Mouse (Mus musculus) thymus, adult 2 months (tissue): ENCODE data around the gene Abcb6. TPM values are rescaled to one million over a fixed set of nuclear protein-coding genes. Genes with fewer than 3 reads are reported as not detected.

Experiments used
- DNase-seq: peaks from one replicate; pipeline ENCODE4 v3.0.0; 2021
- H3K27ac ChIP-seq: fragments of 200-500 bp; 2 replicates; pipeline ENCODE4 v1.5.1; 2012; ENCODE audit warnings: low read length, control low read depth; ENCODE audit not compliant: control insufficient read depth, insufficient read depth
- H3K27me3 ChIP-seq: fragments of 200-500 bp; 2 replicates; pipeline ENCODE4 v1.6.1; 2012; ENCODE audit warnings: mild to moderate bottlenecking, low read length, moderate library complexity, mixed read lengths; ENCODE audit not compliant: control insufficient read depth, insufficient read depth
- H3K36me3 ChIP-seq: fragments of 200-500 bp; 2 replicates; pipeline ENCODE4 v1.6.1; 2012; ENCODE audit warnings: mild to moderate bottlenecking, low read length, moderate library complexity; ENCODE audit not compliant: control insufficient read depth, insufficient read depth
- H3K4me1 ChIP-seq: fragments of 200-500 bp; replicated peaks from 2 replicates; pipeline ENCODE4 v1.6.1; 2012; ENCODE audit warnings: low read length; ENCODE audit not compliant: control insufficient read depth, insufficient read depth
- H3K4me3 ChIP-seq: fragments of 200-500 bp; 2 replicates; pipeline ENCODE4 v1.5.1; 2012; ENCODE audit warnings: mild to moderate bottlenecking, low read length, control low read depth, moderate library complexity; ENCODE audit not compliant: control insufficient read depth, insufficient read depth
- CTCF ChIP-seq: fragments of 200-500 bp; IDR thresholded peaks from 2 replicates; pipeline ENCODE4 v1.5.1; 2012; ENCODE audit warnings: mild to moderate bottlenecking, control low read depth, low read length, moderate library complexity, borderline replicate concordance; ENCODE audit not compliant: control insufficient read depth, poor library complexity, insufficient read depth; ENCODE audit errors: extremely low read depth
- POLR2A ChIP-seq: fragments of 200-500 bp; IDR thresholded peaks from 2 replicates; pipeline ENCODE4 v1.6.1; 2012; ENCODE audit warnings: mild to moderate bottlenecking, low read length, control low read depth, moderate library complexity; ENCODE audit not compliant: control insufficient read depth, poor library complexity, insufficient read depth; ENCODE audit errors: extremely low read depth
- WGBS: fragments of 180-500 bp; shearing (Covaris S2); methylation state at CpG from one replicate; pipeline ENCODE4 v1.1.7; 2018; 5-methylcytosine and 5-hydroxymethylcytosine counted together
- polyA plus RNA-seq: library from polyadenylated mRNA; depleted of rRNA; stranded (reverse); fragments of >200 nt; gene quantifications from 2 replicates; pipeline ENCODE4 v1.2.3, GENCODE M21; 2012

Abcb6 gene
- polyA plus RNA-seq, 1 experiment, result 10.9 TPM

DNA sequence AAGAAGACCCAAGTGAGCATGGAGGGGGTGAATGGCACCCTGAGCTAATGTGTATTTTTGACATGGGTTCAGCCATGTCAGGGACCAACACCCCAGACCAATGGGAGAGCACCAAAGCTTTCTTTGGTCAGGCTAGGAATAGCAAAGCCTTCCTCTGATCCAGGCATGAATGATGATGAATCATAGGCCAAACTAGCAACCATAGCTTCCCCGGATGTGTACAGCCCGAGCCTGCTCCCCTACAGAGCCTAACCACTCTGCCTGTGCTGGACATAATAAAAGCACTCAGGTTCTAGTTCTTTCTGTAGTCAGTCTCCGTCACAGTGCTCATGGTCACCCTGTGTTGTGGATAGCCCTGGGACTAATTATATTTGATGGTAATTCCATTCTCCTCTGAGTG lies 41.3 kb upstream of the Abcb6 start:
- H3K27ac ChIP-seq, result no peak overlapping the region
- H3K4me1 ChIP-seq, result peaks cover 51% of the 10 kb centered on the region
- H3K27me3 ChIP-seq, result no peaks in the 10 kb centered on the region
- DNase-seq, result no peak
- no peak overlapping the region for H3K4me3 ChIP-seq
- WGBS, result 91% methylated on average over 3 of the region's 3 CpGs
- TF ChIP-seq POLR2A, result no peak
- TF ChIP-seq CTCF, result no peak
- no peaks in the 10 kb centered on the region for H3K36me3 ChIP-seq

DNA sequence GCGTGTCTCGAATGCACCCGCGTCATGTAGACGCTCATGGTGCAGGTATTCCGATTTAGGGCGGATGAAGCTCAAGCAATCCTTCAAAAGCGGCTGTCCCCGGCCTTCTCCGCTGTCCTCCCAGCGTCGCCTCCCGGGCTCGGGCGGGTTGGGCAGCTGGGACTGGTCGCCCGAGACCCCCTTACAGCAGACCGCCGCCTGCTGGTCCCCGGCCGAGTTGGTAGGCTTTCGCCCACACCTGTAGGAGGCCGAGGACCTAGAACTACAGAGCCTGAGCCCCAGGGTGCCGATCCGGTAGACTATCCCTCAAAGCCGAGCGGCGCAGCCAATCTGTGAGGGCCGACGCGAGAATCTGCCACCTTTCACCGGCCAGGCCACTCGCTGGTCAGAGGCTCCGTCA lies 39.3 kb upstream of the Abcb6 start, which contains the start of gene Tuba4a:
Gene Tuba4a (minus strand): TSS at position 335 of the 400 bp plus-strand sequence.
- Histone ChIP-seq H3K36me3 (peaks cover 11% of the 10 kb centered on the region), H3K27me3 (no peaks in the 10 kb centered on the region), H3K4me3 (peak within 1 kb of the TSS; percentile 71), H3K27ac (peak within 1 kb of the TSS; percentile 47), H3K4me1 (peaks cover 57% of the 10 kb centered on the region)
- TF ChIP-seq POLR2A (no peak), CTCF (no peak)
- DNase-seq, result no peak
- WGBS, result 14% methylated on average over 34 of the region's 34 CpGs

DNA sequence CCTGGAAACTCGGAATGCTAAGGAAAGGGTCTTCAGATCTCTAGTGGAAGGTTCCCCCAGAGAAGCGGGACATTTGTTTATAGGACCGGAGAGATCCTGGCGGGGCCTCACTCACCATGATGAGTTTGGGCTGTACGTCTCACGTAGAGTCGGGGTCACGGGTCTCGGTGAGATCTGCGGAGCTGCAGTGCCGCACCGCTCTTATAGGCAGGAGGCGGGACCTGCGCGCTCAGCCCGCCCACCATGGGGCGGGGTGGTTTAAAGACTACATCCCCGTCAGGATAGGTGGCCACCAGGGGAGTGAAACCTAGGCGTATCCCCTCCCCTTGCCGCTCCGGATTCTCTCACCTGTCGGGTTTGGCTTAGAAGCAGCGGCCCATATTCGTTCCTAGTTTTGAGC lies 38.9 kb upstream of the Abcb6 start:
- H3K4me1 ChIP-seq, result peaks cover 58% of the 10 kb centered on the region
- peak overlapping the region; percentile 47 for H3K27ac ChIP-seq
- under 1% methylated on average over 24 of the region's 24 CpGs for WGBS
- peak; percentile 97 for DNase-seq
- peaks cover 15% of the 10 kb centered on the region for H3K36me3 ChIP-seq
- H3K27me3 ChIP-seq, result no peaks in the 10 kb centered on the region
- H3K4me3 ChIP-seq, result peak overlapping the region; percentile 71
- TF ChIP-seq CTCF (no peak), POLR2A (peak; percentile 98)

DNA sequence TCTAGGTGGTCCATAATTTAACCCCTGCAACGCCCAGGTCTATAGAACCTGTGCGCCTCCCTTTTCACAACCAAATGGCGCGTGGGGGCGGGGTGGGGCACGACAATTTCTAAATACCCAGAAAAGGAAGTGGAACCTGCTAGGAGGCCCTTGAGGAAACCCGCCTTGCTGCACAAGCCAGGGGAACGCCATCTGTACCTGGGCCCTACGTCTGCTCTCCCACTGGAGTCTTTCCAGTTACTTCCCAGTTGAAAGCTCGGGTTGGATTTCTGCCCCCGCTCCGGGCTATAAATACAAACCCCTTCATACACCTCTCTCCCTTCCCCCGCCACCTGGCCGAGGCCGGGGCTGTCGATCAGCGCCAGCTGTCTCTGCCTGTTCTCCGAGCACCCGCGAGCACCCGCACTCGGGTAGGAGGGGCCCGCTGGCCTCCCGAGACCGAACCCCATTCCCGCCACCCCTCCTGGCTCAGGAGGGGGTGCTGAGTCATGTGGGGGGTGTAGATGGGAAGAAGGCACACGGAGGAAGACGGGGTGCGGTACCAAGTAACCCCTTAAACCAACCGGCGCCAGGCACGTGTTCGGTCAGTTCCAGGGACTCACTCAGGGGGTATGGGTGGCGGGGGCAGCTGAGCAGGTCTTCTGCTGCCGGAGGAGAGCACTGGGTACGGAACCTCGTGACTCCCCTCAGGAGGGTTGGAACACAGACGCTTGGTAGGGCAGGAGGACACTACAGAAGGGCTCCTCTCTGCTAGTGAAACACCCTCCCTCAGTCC lies 38.2 kb upstream of the Abcb6 start:
- Histone ChIP-seq H3K4me3 (peak overlapping the region; percentile 71), H3K27ac (peak overlapping the region; percentile 47), H3K27me3 (no peaks in the 10 kb centered on the region), H3K36me3 (peaks cover 15% of the 10 kb centered on the region), H3K4me1 (peaks cover 58% of the 10 kb centered on the region)
- TF ChIP-seq CTCF (no peak), POLR2A (peak; percentile 34; the same call in 1 of the 2 replicates)
- under 1% methylated on average over 38 of the region's 38 CpGs for WGBS
- peak; percentile 66 for DNase-seq

DNA sequence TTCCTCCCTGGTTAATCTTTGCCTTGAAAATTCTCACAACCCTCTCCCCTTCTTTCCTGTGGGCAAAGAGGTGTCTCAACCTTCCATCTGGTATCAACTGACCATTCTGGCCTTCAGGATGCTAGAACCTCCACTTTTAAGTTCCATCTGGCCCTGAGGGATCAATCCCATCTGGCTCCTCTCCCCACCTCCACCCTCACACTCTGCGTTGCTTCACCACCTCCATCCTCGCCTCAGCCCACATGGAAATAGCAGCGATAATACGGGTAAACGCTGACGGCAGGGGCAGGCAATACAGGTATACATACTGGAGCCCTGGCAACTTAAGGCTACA lies 37.7 kb upstream of the Abcb6 start:
- Histone ChIP-seq H3K36me3 (peaks cover 15% of the 10 kb centered on the region), H3K4me1 (peaks cover 60% of the 10 kb centered on the region), H3K27me3 (no peaks in the 10 kb centered on the region), H3K4me3 (peak overlapping the region; percentile 71), H3K27ac (peak overlapping the region; percentile 47; the same call in 1 of the 2 replicates)
- WGBS, result 1% methylated on average over 6 of the region's 6 CpGs
- no peak for DNase-seq
- TF ChIP-seq CTCF (no peak), POLR2A (no peak)

DNA sequence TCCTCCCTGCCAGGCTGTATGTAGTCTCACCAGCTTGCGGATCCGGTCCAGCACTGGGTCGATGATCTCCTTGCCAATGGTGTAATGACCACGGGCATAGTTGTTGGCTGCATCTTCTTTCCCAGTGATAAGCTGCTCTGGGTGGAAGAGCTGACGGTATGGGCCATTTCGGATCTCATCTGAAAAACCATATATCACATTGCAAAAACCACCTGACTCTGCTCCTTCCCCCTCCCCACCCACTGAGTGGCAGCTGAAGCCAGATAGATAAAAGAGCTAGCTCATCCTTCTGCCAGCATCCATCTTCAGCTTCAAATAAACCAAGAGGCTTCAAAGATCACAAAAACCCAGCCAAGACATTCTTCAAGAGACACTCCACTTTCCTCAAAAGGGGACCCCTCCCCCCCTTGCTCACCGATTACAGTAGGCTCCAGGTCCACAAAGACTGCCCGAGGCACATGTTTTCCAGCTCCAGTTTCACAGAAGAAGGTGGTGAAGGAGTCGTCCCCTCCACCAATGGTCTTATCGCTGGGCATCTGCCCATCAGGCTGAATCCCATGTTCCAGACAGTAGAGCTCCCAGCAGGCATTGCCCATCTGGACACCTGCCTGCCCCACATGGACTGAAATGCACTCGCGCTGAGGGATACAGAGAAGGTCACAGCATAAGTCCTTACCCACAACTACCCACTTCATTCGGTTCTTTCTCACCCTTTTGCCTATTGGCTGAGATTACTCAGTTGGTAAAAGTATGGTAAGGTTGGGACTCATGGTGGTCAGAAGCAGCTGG lies 36.8 kb upstream of the Abcb6 start:
- H3K4me1 ChIP-seq, result peaks cover 61% of the 10 kb centered on the region
- H3K36me3 ChIP-seq, result peaks cover 15% of the 10 kb centered on the region
- no peak for TF ChIP-seq CTCF
- H3K27ac ChIP-seq, result peak overlapping the region; percentile 11; the same call in 1 of the 2 replicates
- WGBS, result 45% methylated on average over 13 of the region's 13 CpGs
- DNase-seq, result no peak
- no peaks in the 10 kb centered on the region for H3K27me3 ChIP-seq
- peak overlapping the region; percentile 25; the same call in 1 of the 2 replicates for H3K4me3 ChIP-seq

DNA sequence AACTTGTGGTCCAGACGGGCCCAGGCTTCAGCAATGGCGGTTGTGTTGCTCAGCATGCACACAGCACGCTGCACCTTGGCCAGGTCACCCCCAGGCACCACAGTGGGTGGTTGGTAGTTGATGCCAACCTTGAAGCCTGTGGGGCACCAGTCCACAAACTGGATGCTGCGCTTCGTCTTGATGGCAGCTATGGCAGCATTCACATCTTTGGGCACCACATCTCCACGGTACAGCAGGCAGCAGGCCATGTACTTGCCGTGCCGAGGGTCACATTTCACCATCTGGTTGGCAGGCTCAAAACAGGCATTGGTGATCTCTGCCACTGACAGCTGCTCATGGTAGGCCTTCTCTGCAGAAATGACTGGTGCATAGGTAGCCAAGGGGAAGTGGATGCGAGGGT lies 35.6 kb upstream of the Abcb6 start:
- WGBS, result 91% methylated on average over 9 of the region's 9 CpGs
- Histone ChIP-seq H3K4me1 (peaks cover 65% of the 10 kb centered on the region), H3K27me3 (no peaks in the 10 kb centered on the region), H3K4me3 (no peak overlapping the region), H3K27ac (no peak overlapping the region), H3K36me3 (peaks cover 15% of the 10 kb centered on the region)
- TF ChIP-seq POLR2A (no peak), CTCF (no peak)
- no peak for DNase-seq
